In genomic region chr14:60125202-60125601, GRCm38 (mm10) we compare ENCODE assay signal across 24 mouse cellular contexts.
DNase-seq lines count a peak whose midpoint lies in the region; ATAC-seq and TF ChIP-seq lines count a peak whose summit lies in the region.
"Had no signal": no experiment of that assay in that cellular context is flagged by ENCODE, and none has a peak within 500 bp of the region (broad histone marks: within the 10 kb centered on the region; RNA-seq: fewer than 3 reads in every experiment).

No protein-coding gene starts in this region.

- H3K4me2 ChIP-seq in heart, embryonic 11.5 days = 0 out of 2 replicates have a peak overlapping the region, but pooled peaks have one; percentile 20
- H3K4me2 ChIP-seq in heart, embryonic 13.5 days = no peak overlapping the region
- H3K4me2 ChIP-seq: embryonic facial prominence, embryonic 12.5 days; hindbrain, embryonic 12.5 days; kidney, embryonic 15.5 days; liver, embryonic 15.5 days; lung, embryonic 15.5 days; midbrain, embryonic 15.5 days had no signal

- no peak overlapping the region for H3K27ac ChIP-seq in left cerebral cortex, adult 2 months
- no peak overlapping the region for H3K27ac ChIP-seq in heart, embryonic 11.5 days (ENCODE audit: low read depth, low read length)
- H3K27ac ChIP-seq in heart, embryonic 13.5 days (replicated peaks) = peak overlapping the region; percentile 57
- H3K27ac ChIP-seq: embryonic facial prominence, embryonic 12.5 days; gastrocnemius, adult 2 months; hindbrain, embryonic 12.5 days; kidney, embryonic 15.5 days; limb, embryonic 10.5 days; liver, embryonic 15.5 days; lung, embryonic 15.5 days; midbrain, embryonic 15.5 days had no signal

- peak; percentile 19 to 39 for DNase-seq in left cerebral cortex, postnatal 25 days (ENCODE audit: low spot score in 2 of 2)
- DNase-seq in left cerebral cortex, adult 2 months (ENCODE audit: extremely low spot score in 1 of 2, low spot score in 2 of 2) = no peak
- DNase-seq in heart, postnatal 4 days = peak; percentile 5
- no peak for DNase-seq in lung, postnatal 36 days
- DNase-seq in layer of hippocampus, postnatal 14 days (ENCODE audit: low spot score in 2 of 2) = no peak
- DNase-seq: adrenal gland, adult 2 months; cerebellum, adult 2 months; cerebellum, postnatal 25 days; gastrocnemius, adult 2 months; kidney, adult 11 months; kidney, postnatal 36 days; liver; lung, postnatal 4 days; thymus, postnatal 25 days had no signal

- 56% methylated on average over 9 of the region's 9 CpGs for WGBS in heart, embryonic 11.5 days (ENCODE audit: insufficient replicate concordance)
- WGBS in heart, embryonic 13.5 days = 43% methylated on average over 9 of the region's 9 CpGs

- no peak overlapping the region for H3K4me3 ChIP-seq in left cerebral cortex, adult 2 months
- no peak overlapping the region for H3K4me3 ChIP-seq in heart, embryonic 11.5 days (ENCODE audit: low read depth, low read length)
- H3K4me3 ChIP-seq in heart, embryonic 13.5 days = no peak overlapping the region
- H3K4me3 ChIP-seq: embryonic facial prominence, embryonic 12.5 days; gastrocnemius, adult 2 months; hindbrain, embryonic 12.5 days; kidney, embryonic 15.5 days; limb, embryonic 10.5 days; liver, embryonic 15.5 days; lung, embryonic 15.5 days; midbrain, embryonic 15.5 days; myocyte had no signal

- H3K9ac ChIP-seq in heart, embryonic 11.5 days (ENCODE audit: low read depth, low read length) = no peak overlapping the region
- H3K9ac ChIP-seq in heart, embryonic 13.5 days = no peak overlapping the region
- H3K9ac ChIP-seq: embryonic facial prominence, embryonic 12.5 days; hindbrain, embryonic 12.5 days; kidney, embryonic 15.5 days; liver, embryonic 15.5 days; lung, embryonic 15.5 days; midbrain, embryonic 15.5 days had no signal

- no peak for ATAC-seq in heart, embryonic 11.5 days (replicated peaks; ENCODE audit: insufficient number of reproducible peaks, low FRiP score, low TSS enrichment)
- ATAC-seq in heart, embryonic 13.5 days (ENCODE audit: extremely low read depth, insufficient number of reproducible peaks, low FRiP score, low TSS enrichment) = no peak
- ATAC-seq: midbrain, embryonic 15.5 days had no signal

- H3K36me3 ChIP-seq in heart, embryonic 11.5 days (ENCODE audit: control insufficient read depth, insufficient read depth, low read length) = no peaks in the 10 kb centered on the region
- no peaks in the 10 kb centered on the region for H3K36me3 ChIP-seq in heart, embryonic 13.5 days
- H3K36me3 ChIP-seq: embryonic facial prominence, embryonic 12.5 days; hindbrain, embryonic 12.5 days; kidney, embryonic 15.5 days; limb, embryonic 10.5 days; liver, embryonic 15.5 days; lung, embryonic 15.5 days; midbrain, embryonic 15.5 days had no signal

- no peak for TF ChIP-seq CTCF in left cerebral cortex, adult 2 months (IDR thresholded peaks at IDR 0.05)

- H3K4me1 ChIP-seq in heart, embryonic 11.5 days (ENCODE audit: control insufficient read depth, insufficient read depth, low read length) = no peaks in the 10 kb centered on the region
- peaks cover 20% of the 10 kb centered on the region for H3K4me1 ChIP-seq in heart, embryonic 13.5 days
- H3K4me1 ChIP-seq: embryonic facial prominence, embryonic 12.5 days; hindbrain, embryonic 12.5 days; kidney, embryonic 15.5 days; limb, embryonic 10.5 days; liver, embryonic 15.5 days; lung, embryonic 15.5 days had no signal

- intact Hi-C loops in left cerebral cortex, postnatal 25 days (cut with DNase I) = no loop called here
- intact Hi-C loops in left cerebral cortex, adult 2 months (cut with DNase I) = no loop called here

- H3K27me3 ChIP-seq in heart, embryonic 11.5 days (ENCODE audit: control insufficient read depth, insufficient read depth, low read length) = no peaks in the 10 kb centered on the region
- no peaks in the 10 kb centered on the region for H3K27me3 ChIP-seq in heart, embryonic 13.5 days (replicated peaks)
- H3K27me3 ChIP-seq: embryonic facial prominence, embryonic 12.5 days; hindbrain, embryonic 12.5 days; kidney, embryonic 15.5 days; liver, embryonic 15.5 days; lung, embryonic 15.5 days; midbrain, embryonic 15.5 days had no signal

- no peaks in the 10 kb centered on the region for H3K9me3 ChIP-seq in heart, embryonic 11.5 days (replicated peaks; ENCODE audit: control insufficient read depth, low read length)
- no peaks in the 10 kb centered on the region for H3K9me3 ChIP-seq in heart, embryonic 13.5 days
- H3K9me3 ChIP-seq: embryonic facial prominence, embryonic 12.5 days; hindbrain, embryonic 12.5 days; kidney, embryonic 15.5 days; limb, embryonic 10.5 days; liver, embryonic 15.5 days; lung, embryonic 15.5 days; midbrain, embryonic 15.5 days had no signal

Comparison
In these comparisons a context has a peak if more than half of its experiments do, and no peak if none do; other contexts are left out.
1. DNase-seq: peak in left cerebral cortex, postnatal 25 days (2 of 2) and heart, postnatal 4 days (single experiment); none in left cerebral cortex, adult 2 months (0 of 2), lung, postnatal 36 days (single experiment) and layer of hippocampus, postnatal 14 days (0 of 2).